Mouse (Mus musculus): ENCODE results near the gene Gm3045.

Gene Gm3045

GRCm38 (mm10) chr13:56438211-56439075 is 12.0 kb downstream of the Gm3045 start, which contains the start of gene Slc25a48:
TSS of gene Slc25a48 (plus strand) at chr13:56438355.
- DNase-seq (ENCODE audit: low spot score in 2 of 2): peak in 1 of 2 experiments; percentile 1

GRCm38 (mm10) chr13:56443411-56443810 is 17.0 kb downstream of the Gm3045 start:
- no peak for DNase-seq (ENCODE audit: low spot score in 2 of 2)

GRCm38 (mm10) chr13:56444112-56444511 is 17.7 kb downstream of the Gm3045 start:
- DNase-seq (ENCODE audit: low spot score in 2 of 2): no peak

GRCm38 (mm10) chr13:56444996-56445395 is 18.6 kb downstream of the Gm3045 start:
- no peak for DNase-seq (ENCODE audit: low spot score in 2 of 2)

GRCm38 (mm10) chr13:56449239-56450030 is 23.0 kb downstream of the Gm3045 start:
- DNase-seq (ENCODE audit: low spot score in 2 of 2): no peak

- no peak for DNase-seq (ENCODE audit: low spot score in 2 of 2)
These were observed 23.6 kb downstream of the Gm3045 start for GRCm38 (mm10) chr13:56450035-56450434.

GRCm38 (mm10) chr13:56458001-56458400 is 31.6 kb downstream of the Gm3045 start:
- no peak for DNase-seq (ENCODE audit: low spot score in 2 of 2)

- DNase-seq (ENCODE audit: low spot score in 2 of 2): no peak
These were observed 35.1 kb downstream of the Gm3045 start for GRCm38 (mm10) chr13:56461460-56461859.

GRCm38 (mm10) chr13:56462791-56463190 is 36.4 kb downstream of the Gm3045 start:
- no peak for DNase-seq (ENCODE audit: low spot score in 2 of 2)

GRCm38 (mm10) chr13:56463261-56463660 is 36.9 kb downstream of the Gm3045 start:
- no peak for DNase-seq (ENCODE audit: low spot score in 2 of 2)

GRCm38 (mm10) chr13:56463750-56464149 is 37.4 kb downstream of the Gm3045 start:
- no peak for DNase-seq (ENCODE audit: low spot score in 2 of 2)

- DNase-seq (ENCODE audit: low spot score in 2 of 2): no peak
These were observed 41.4 kb downstream of the Gm3045 start for GRCm38 (mm10) chr13:56467786-56468185.

GRCm38 (mm10) chr13:56468536-56468935 is 42.1 kb downstream of the Gm3045 start:
- no peak for DNase-seq (ENCODE audit: low spot score in 2 of 2)

GRCm38 (mm10) chr13:56471211-56471610 is 44.8 kb downstream of the Gm3045 start:
- no peak for DNase-seq (ENCODE audit: low spot score in 2 of 2)

- DNase-seq (ENCODE audit: low spot score in 2 of 2): no peak
These were observed 45.6 kb downstream of the Gm3045 start for GRCm38 (mm10) chr13:56471951-56472350.

- no peak for DNase-seq (ENCODE audit: low spot score in 2 of 2)
These were observed 46.3 kb downstream of the Gm3045 start for GRCm38 (mm10) chr13:56472661-56473060.

GRCm38 (mm10) chr13:56475363-56475762 is 49.0 kb downstream of the Gm3045 start:
- peak; percentile 10 to 27 for DNase-seq (ENCODE audit: low spot score in 2 of 2)

GRCm38 (mm10) chr13:56476790-56477189 is 50.4 kb downstream of the Gm3045 start:
- DNase-seq (ENCODE audit: low spot score in 2 of 2): no peak

- no peak for DNase-seq (ENCODE audit: low spot score in 2 of 2)
These were observed 50.9 kb downstream of the Gm3045 start for GRCm38 (mm10) chr13:56477271-56477670.

- no peak for DNase-seq (ENCODE audit: low spot score in 2 of 2)
These were observed 51.6 kb downstream of the Gm3045 start for GRCm38 (mm10) chr13:56478027-56478426.

- DNase-seq (ENCODE audit: low spot score in 2 of 2): no peak
These were observed 55.8 kb downstream of the Gm3045 start, which contains the start of gene Il9 for GRCm38 (mm10) chr13:56482146-56482545. TSS of gene Il9 (minus strand) at chr13:56482246.

Measured in heart, adult 9 months (tissue).